Mouse (Mus musculus) liver, adult 2 months (tissue): ENCODE results near the gene Chil3.
"Not testable (repeated sequence)": the region's sequence is repeated elsewhere in the genome, so short reads cannot be mapped to it uniquely, and the experiment has no call there.

Experiments
- CTCF ChIP-seq: fragments of 200-500 bp; IDR thresholded peaks from 2 replicates; pipeline ENCODE4 v1.5.1; 2011; ENCODE audit warnings: low read depth, low read length, control low read depth
- POLR2A ChIP-seq: fragments of 200-500 bp; IDR thresholded peaks from 2 replicates; pipeline ENCODE4 v1.6.1; 2011; ENCODE audit warnings: low read length, control low read depth; ENCODE audit not compliant: insufficient read depth; ENCODE audit errors: extremely low read depth

DNA sequence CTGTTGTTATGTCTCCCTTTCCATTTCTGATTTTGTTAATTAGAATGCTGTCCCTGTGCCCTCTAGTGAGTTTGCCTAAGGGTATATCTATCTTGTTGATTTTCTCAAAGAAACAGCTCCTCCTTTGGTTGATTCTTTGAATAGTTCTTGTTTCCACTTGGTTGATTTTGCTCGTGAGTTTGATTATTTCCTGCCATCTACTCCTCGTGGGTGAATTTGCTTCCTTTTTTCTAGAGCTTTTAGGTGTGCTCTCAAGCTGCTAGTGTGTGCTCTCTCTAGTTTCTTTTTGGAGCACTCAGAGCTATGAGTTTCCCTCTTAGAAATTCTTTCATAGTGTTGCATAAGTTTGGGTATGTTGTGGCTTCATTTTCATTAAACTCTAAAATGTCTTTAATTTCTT, 7.6 kb upstream of the Chil3 start:
- TF ChIP-seq CTCF, POLR2A: not testable (repeated sequence)
